Mouse (Mus musculus): ENCODE measurements around the gene Smap2. TPM values are rescaled to one million over a fixed set of nuclear protein-coding genes. Genes with fewer than 3 reads are reported as not detected.

The Smap2 gene
- polyA plus RNA-seq, 1 experiment from 2014 or later: 59.4 TPM

- H3K4me2 ChIP-seq (ENCODE audit: low read depth, low read length): peak overlapping the region; percentile 58
- peak overlapping the region; percentile 61 for H3K4me3 ChIP-seq (ENCODE audit: low read depth, low read length)
- 7% methylated on average over 20 of the region's 20 CpGs for WGBS
- no peaks in the 10 kb centered on the region for H3K36me3 ChIP-seq (ENCODE audit: control insufficient read depth, insufficient read depth, low read length)
- H3K9me3 ChIP-seq (ENCODE audit: control insufficient read depth, low read length): no peaks in the 10 kb centered on the region
- H3K27ac ChIP-seq (ENCODE audit: low read depth, low read length): peak overlapping the region; percentile 76
- peaks cover 4% of the 10 kb centered on the region; the same call in 1 of the 2 replicates for H3K4me1 ChIP-seq (ENCODE audit: control insufficient read depth, insufficient read depth, low read length)
- ATAC-seq (ENCODE audit: low read depth): no peak
- H3K27me3 ChIP-seq (ENCODE audit: control insufficient read depth, insufficient read depth, low read length): no peaks in the 10 kb centered on the region
- H3K9ac ChIP-seq (replicated peaks; ENCODE audit: low read depth, low read length): peak overlapping the region; percentile 77
These were observed 66.2 kb downstream of the Smap2 start for GRCm38 (mm10) chr4:120950763-120951427.

- Histone ChIP-seq H3K9ac (replicated peaks; ENCODE audit: low read depth, low read length) (no peak overlapping the region), H3K27ac (ENCODE audit: low read depth, low read length) (no peak overlapping the region), H3K4me2 (ENCODE audit: low read depth, low read length) (no peak overlapping the region), H3K9me3 (ENCODE audit: control insufficient read depth, low read length) (no peaks in the 10 kb centered on the region), H3K4me3 (ENCODE audit: low read depth, low read length) (no peak overlapping the region), H3K36me3 (ENCODE audit: control insufficient read depth, insufficient read depth, low read length) (no peaks in the 10 kb centered on the region), H3K4me1 (ENCODE audit: control insufficient read depth, insufficient read depth, low read length) (peaks cover 4% of the 10 kb centered on the region; the same call in 1 of the 2 replicates), H3K27me3 (ENCODE audit: control insufficient read depth, insufficient read depth, low read length) (no peaks in the 10 kb centered on the region)
- no peak for ATAC-seq (ENCODE audit: low read depth)
- 88% methylated on average over 3 of the region's 3 CpGs for WGBS
These were observed 68.1 kb downstream of the Smap2 start for GRCm38 (mm10) chr4:120948938-120949337.

GRCm38 (mm10) chr4:120935006-120935405, 82.0 kb downstream of the Smap2 start:
- Histone ChIP-seq H3K9me3 (ENCODE audit: control insufficient read depth, low read length) (no peaks in the 10 kb centered on the region; the same call in 1 of the 2 replicates), H3K9ac (replicated peaks; ENCODE audit: low read depth, low read length) (no peak overlapping the region), H3K4me1 (ENCODE audit: control insufficient read depth, insufficient read depth, low read length) (no peaks in the 10 kb centered on the region), H3K4me2 (ENCODE audit: low read depth, low read length) (no peak overlapping the region), H3K27me3 (ENCODE audit: control insufficient read depth, insufficient read depth, low read length) (no peaks in the 10 kb centered on the region), H3K27ac (ENCODE audit: low read depth, low read length) (no peak overlapping the region), H3K4me3 (ENCODE audit: low read depth, low read length) (no peak overlapping the region), H3K36me3 (ENCODE audit: control insufficient read depth, insufficient read depth, low read length) (no peaks in the 10 kb centered on the region)
- no peak for ATAC-seq (ENCODE audit: low read depth)
- WGBS: 91% methylated on average over 3 of the region's 3 CpGs

- WGBS: 96% methylated on average over 18 of the region's 18 CpGs
- Histone ChIP-seq H3K4me3 (ENCODE audit: low read depth, low read length) (no peak overlapping the region), H3K9ac (replicated peaks; ENCODE audit: low read depth, low read length) (no peak overlapping the region), H3K27me3 (ENCODE audit: control insufficient read depth, insufficient read depth, low read length) (no peaks in the 10 kb centered on the region), H3K9me3 (ENCODE audit: control insufficient read depth, low read length) (no peaks in the 10 kb centered on the region; the same call in 1 of the 2 replicates), H3K4me1 (ENCODE audit: control insufficient read depth, insufficient read depth, low read length) (no peaks in the 10 kb centered on the region), H3K27ac (ENCODE audit: low read depth, low read length) (no peak overlapping the region), H3K4me2 (ENCODE audit: low read depth, low read length) (no peak overlapping the region), H3K36me3 (ENCODE audit: control insufficient read depth, insufficient read depth, low read length) (no peaks in the 10 kb centered on the region)
- no peak for ATAC-seq (ENCODE audit: low read depth)
These were observed 86.3 kb downstream of the Smap2 start for GRCm38 (mm10) chr4:120930736-120931135.

GRCm38 (mm10) chr4:120928686-120929085, 88.4 kb downstream of the Smap2 start:
- H3K36me3 ChIP-seq (ENCODE audit: control insufficient read depth, insufficient read depth, low read length): no peaks in the 10 kb centered on the region
- no peaks in the 10 kb centered on the region; the same call in 1 of the 2 replicates for H3K9me3 ChIP-seq (ENCODE audit: control insufficient read depth, low read length)
- no peak overlapping the region for H3K27ac ChIP-seq (ENCODE audit: low read depth, low read length)
- H3K4me3 ChIP-seq (ENCODE audit: low read depth, low read length): no peak overlapping the region
- no peak for ATAC-seq (ENCODE audit: low read depth)
- H3K4me2 ChIP-seq (ENCODE audit: low read depth, low read length): no peak overlapping the region
- WGBS: 89% methylated on average over 3 of the region's 3 CpGs
- H3K4me1 ChIP-seq (ENCODE audit: control insufficient read depth, insufficient read depth, low read length): peaks cover 4% of the 10 kb centered on the region; the same call in 1 of the 2 replicates
- H3K9ac ChIP-seq (replicated peaks; ENCODE audit: low read depth, low read length): no peak overlapping the region
- H3K27me3 ChIP-seq (ENCODE audit: control insufficient read depth, insufficient read depth, low read length): no peaks in the 10 kb centered on the region

GRCm38 (mm10) chr4:120925386-120925785, 91.7 kb downstream of the Smap2 start:
- Histone ChIP-seq H3K9ac (replicated peaks; ENCODE audit: low read depth, low read length) (peak overlapping the region; percentile 84), H3K27me3 (ENCODE audit: control insufficient read depth, insufficient read depth, low read length) (no peaks in the 10 kb centered on the region), H3K4me1 (ENCODE audit: control insufficient read depth, insufficient read depth, low read length) (peaks cover 4% of the 10 kb centered on the region; the same call in 1 of the 2 replicates), H3K4me2 (ENCODE audit: low read depth, low read length) (peak overlapping the region; percentile 72), H3K9me3 (ENCODE audit: control insufficient read depth, low read length) (no peaks in the 10 kb centered on the region; the same call in 1 of the 2 replicates), H3K4me3 (ENCODE audit: low read depth, low read length) (peak overlapping the region; percentile 64), H3K36me3 (ENCODE audit: control insufficient read depth, insufficient read depth, low read length) (peaks cover 2% of the 10 kb centered on the region; the same call in 1 of the 2 replicates), H3K27ac (ENCODE audit: low read depth, low read length) (peak overlapping the region; percentile 89)
- 12% methylated on average over 3 of the region's 3 CpGs for WGBS
- peak; percentile 54; the same call in 1 of the 2 replicates for ATAC-seq (ENCODE audit: low read depth)

- ATAC-seq (ENCODE audit: low read depth): peak; percentile 99
- Histone ChIP-seq H3K9me3 (ENCODE audit: control insufficient read depth, low read length) (no peaks in the 10 kb centered on the region; the same call in 1 of the 2 replicates), H3K27ac (ENCODE audit: low read depth, low read length) (peak within 1 kb of the TSS; percentile 89), H3K4me1 (ENCODE audit: control insufficient read depth, insufficient read depth, low read length) (peaks cover 4% of the 10 kb centered on the region; the same call in 1 of the 2 replicates), H3K27me3 (ENCODE audit: control insufficient read depth, insufficient read depth, low read length) (no peaks in the 10 kb centered on the region), H3K4me2 (ENCODE audit: low read depth, low read length) (peak within 1 kb of the TSS; percentile 72), H3K4me3 (ENCODE audit: low read depth, low read length) (peak within 1 kb of the TSS; percentile 64), H3K36me3 (ENCODE audit: control insufficient read depth, insufficient read depth, low read length) (peaks cover 2% of the 10 kb centered on the region), H3K9ac (replicated peaks; ENCODE audit: low read depth, low read length) (peak within 1 kb of the TSS; percentile 84)
- WGBS: under 1% methylated on average over 33 of the region's 33 CpGs
These were observed 92.3 kb downstream of the Smap2 start, which contains the start of gene Exo5 for GRCm38 (mm10) chr4:120924554-120925299. Gene Exo5, minus strand, starts transcription at chr4:120925017.

- H3K4me2 ChIP-seq (ENCODE audit: low read depth, low read length): no peak overlapping the region
- no peak overlapping the region for H3K4me3 ChIP-seq (ENCODE audit: low read depth, low read length)
- no peak for ATAC-seq (ENCODE audit: low read depth)
- H3K36me3 ChIP-seq (ENCODE audit: control insufficient read depth, insufficient read depth, low read length): peaks cover 2% of the 10 kb centered on the region
- no peak overlapping the region for H3K9ac ChIP-seq (replicated peaks; ENCODE audit: low read depth, low read length)
- H3K9me3 ChIP-seq (ENCODE audit: control insufficient read depth, low read length): no peaks in the 10 kb centered on the region; the same call in 1 of the 2 replicates
- 97% methylated on average over 8 of the region's 8 CpGs for WGBS
- peaks cover 4% of the 10 kb centered on the region; the same call in 1 of the 2 replicates for H3K4me1 ChIP-seq (ENCODE audit: control insufficient read depth, insufficient read depth, low read length)
- H3K27me3 ChIP-seq (ENCODE audit: control insufficient read depth, insufficient read depth, low read length): no peaks in the 10 kb centered on the region
- no peak overlapping the region for H3K27ac ChIP-seq (ENCODE audit: low read depth, low read length)
These were observed 95.6 kb downstream of the Smap2 start for GRCm38 (mm10) chr4:120921461-120921860.
